Mouse (Mus musculus) heart, postnatal 0 days (tissue): Measurements from ENCODE around the gene Taf12. TPM values are rescaled to one million over a fixed set of nuclear protein-coding genes. Genes with fewer than 3 reads are reported as not detected.

Experiments used
- ATAC-seq: fragments of 200-750 bp; cut with Nextera tagmentation; 2 replicates; pipeline ENCODE4 v1.8.0; 2017; ENCODE audit warnings: low read depth, moderate number of reproducible peaks, moderate library complexity; ENCODE audit not compliant: insufficient read depth
- DNase-seq: peaks from one replicate; pipeline ENCODE4 v3.0.0-alpha.2; 2016; ENCODE audit warnings: low spot score
- H3K27ac ChIP-seq: fragments of 300-500 bp; sonication (generic); 2 replicates; pipeline ENCODE4 v1.5.1; 2014; ENCODE audit warnings: low read depth, mild to moderate bottlenecking
- H3K27me3 ChIP-seq: fragments of 300-500 bp; sonication (generic); 2 replicates; pipeline ENCODE4 v1.6.1; 2014; ENCODE audit warnings: low read length, mixed read lengths; ENCODE audit not compliant: control insufficient read depth, insufficient read depth
- H3K36me3 ChIP-seq: fragments of 300-500 bp; sonication (generic); replicated peaks from 2 replicates; pipeline ENCODE4 v1.6.1; 2014; ENCODE audit warnings: low read length, mixed read lengths; ENCODE audit not compliant: control insufficient read depth, insufficient read depth
- H3K4me1 ChIP-seq: fragments of 300-500 bp; sonication (generic); 2 replicates; pipeline ENCODE4 v1.6.1; 2014; ENCODE audit warnings: antibody characterized with exemption; ENCODE audit not compliant: control insufficient read depth, insufficient read depth
- H3K4me2 ChIP-seq: fragments of 300-500 bp; sonication (generic); 2 replicates; pipeline ENCODE4 v1.6.1; 2014; ENCODE audit warnings: low read depth, mild to moderate bottlenecking, low read length, moderate library complexity
- H3K4me3 ChIP-seq: fragments of 300-500 bp; sonication (generic); 2 replicates; pipeline ENCODE4 v1.5.1; 2014; ENCODE audit warnings: low read depth, low read length
- H3K9ac ChIP-seq: fragments of 300-500 bp; sonication (generic); replicated peaks from 2 replicates; pipeline ENCODE4 v1.6.1; 2014; ENCODE audit warnings: low read depth, low read length, mixed read lengths
- H3K9me3 ChIP-seq: fragments of 300-500 bp; sonication (generic); replicated peaks from 2 replicates; pipeline ENCODE4 v1.6.1; 2016; ENCODE audit warnings: low read length; ENCODE audit not compliant: control insufficient read depth
- CTCF ChIP-seq: IDR thresholded peaks from 2 replicates; pipeline ENCODE4 v1.5.1; 2016; ENCODE audit warnings: antibody characterized with exemption, control low read depth, low read depth
- EP300 ChIP-seq: IDR thresholded peaks from 2 replicates; pipeline ENCODE4 v1.6.1; 2016; ENCODE audit warnings: antibody characterized with exemption, low read depth
- WGBS: fragments of 180-500 bp; shearing (Covaris S2); extraction: QIAGEN DNeasy Blood & Tissue Kit; methylation state at CpG from one replicate; pipeline ENCODE4 v1.1.7; 2014; 5-methylcytosine and 5-hydroxymethylcytosine counted together
- polyA plus RNA-seq: library from polyadenylated mRNA; unstranded; fragments of >200 nt; fragmentation: Nextera tagmentation; extraction: Ambion mirVana; gene quantifications from 2 replicates; pipeline ENCODE4 v1.2.1, GENCODE M21; 2015
- total RNA-seq: library from RNA; depleted of rRNA; stranded (reverse); fragments of >200 nt; gene quantifications from 2 replicates; pipeline ENCODE4 v1.2.3, GENCODE M21; 2014; ENCODE audit warnings: low replicate concordance

Taf12 gene
- total and polyA plus RNA-seq, 2 experiments from 2014 or later, result 8.4 to 30.5 TPM

DNA sequence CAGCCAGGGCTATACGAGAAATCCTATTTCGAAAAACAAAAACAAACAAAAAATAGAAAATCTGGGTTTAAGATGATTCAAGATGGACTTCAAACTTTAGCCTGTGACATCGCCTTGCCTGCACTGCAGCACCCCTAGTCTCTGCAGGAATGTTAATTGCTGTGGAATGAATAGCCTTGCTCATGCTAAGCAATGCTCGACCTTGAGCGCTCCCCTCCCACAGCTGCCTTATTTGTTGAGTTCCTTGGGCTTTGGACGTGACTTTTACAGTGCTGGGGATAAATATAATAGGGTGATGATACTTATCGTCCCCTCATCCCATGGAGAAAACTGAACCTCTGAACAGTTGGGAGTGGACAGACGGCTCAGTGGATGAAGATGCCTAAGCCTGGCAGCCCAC lies 41.5 kb downstream of the Taf12 start:
- Histone ChIP-seq H3K9me3 (no peaks in the 10 kb centered on the region), H3K9ac (no peak overlapping the region), H3K4me3 (no peak overlapping the region), H3K4me2 (no peak overlapping the region), H3K27me3 (no peaks in the 10 kb centered on the region), H3K36me3 (peaks cover 70% of the 10 kb centered on the region), H3K4me1 (peaks cover 3% of the 10 kb centered on the region; the same call in 1 of the 2 replicates), H3K27ac (peak overlapping the region; percentile 15; the same call in 1 of the 2 replicates)
- WGBS, result 56% methylated on average over 8 of the region's 8 CpGs
- ATAC-seq (peak; percentile 69; the same call in 1 of the 2 replicates), DNase-seq (no peak)
- TF ChIP-seq CTCF (no peak), EP300 (no peak)

DNA sequence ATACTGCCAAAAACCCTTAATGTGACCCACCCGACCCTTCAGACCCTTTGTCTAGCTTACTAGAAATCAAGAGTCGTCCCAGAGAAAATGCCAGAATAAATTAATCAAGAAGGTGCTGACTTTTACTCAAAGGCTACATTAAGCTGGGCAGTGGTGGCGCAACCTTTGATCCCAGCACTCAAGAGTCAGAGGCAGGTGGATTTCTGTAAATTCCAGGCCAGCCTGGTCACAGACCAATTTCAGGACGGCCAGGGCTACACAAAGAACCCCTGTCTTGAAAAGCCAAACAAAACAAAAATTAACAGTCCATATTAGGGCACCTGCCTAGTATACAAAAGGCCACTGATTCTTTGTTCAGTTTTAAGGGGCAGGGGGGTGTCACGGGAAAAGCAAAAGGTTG lies 52.3 kb downstream of the Taf12 start:
- no peaks in the 10 kb centered on the region for H3K27me3 ChIP-seq
- peaks cover 37% of the 10 kb centered on the region for H3K36me3 ChIP-seq
- ATAC-seq (no peak), DNase-seq (no peak)
- no peak overlapping the region for H3K27ac ChIP-seq
- no peak overlapping the region for H3K4me2 ChIP-seq
- WGBS, result 84% methylated on average over 5 of the region's 5 CpGs
- TF ChIP-seq EP300 (no peak), CTCF (no peak)
- no peak overlapping the region for H3K9ac ChIP-seq
- H3K4me3 ChIP-seq, result no peak overlapping the region
- H3K9me3 ChIP-seq, result no peaks in the 10 kb centered on the region
- H3K4me1 ChIP-seq, result peaks cover 7% of the 10 kb centered on the region

DNA sequence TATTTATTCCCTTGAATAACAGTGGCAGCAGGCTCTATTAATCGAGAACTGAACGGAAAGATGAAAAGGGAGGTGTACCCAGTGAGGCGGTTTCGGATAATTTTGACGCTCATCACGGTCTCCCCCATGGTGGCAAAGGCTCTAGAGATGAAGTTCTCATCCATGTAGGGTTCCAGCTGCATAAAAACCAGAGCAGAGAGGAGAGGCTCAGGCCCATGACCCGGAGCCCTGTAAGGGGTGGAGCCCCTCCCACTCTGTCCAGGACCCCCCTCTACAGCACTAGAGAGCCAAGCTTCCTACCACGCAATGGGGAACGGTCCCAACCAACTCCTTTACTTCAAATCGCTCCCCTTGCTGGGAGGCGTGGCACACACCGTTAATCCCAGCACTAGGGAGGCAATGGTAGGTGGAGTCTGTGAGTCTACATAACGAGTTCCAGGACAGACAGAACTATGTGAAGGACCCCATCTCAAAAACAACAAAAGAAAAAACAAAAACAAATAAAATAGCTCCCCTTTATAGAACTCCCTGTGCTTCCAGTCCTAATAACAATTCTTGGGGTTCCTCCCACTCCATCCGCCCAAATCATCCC lies 54.3 kb downstream of the Taf12 start:
- peaks cover 7% of the 10 kb centered on the region for H3K4me1 ChIP-seq
- H3K36me3 ChIP-seq, result peaks cover 40% of the 10 kb centered on the region
- DNase-seq (no peak), ATAC-seq (no peak)
- TF ChIP-seq CTCF (no peak), EP300 (no peak)
- WGBS, result 49% methylated on average over 14 of the region's 14 CpGs
- no peaks in the 10 kb centered on the region for H3K27me3 ChIP-seq
- H3K9me3 ChIP-seq, result no peaks in the 10 kb centered on the region
- H3K9ac ChIP-seq, result peak overlapping the region; percentile 78
- peak overlapping the region; percentile 79 for H3K4me2 ChIP-seq
- peak overlapping the region; percentile 88 for H3K4me3 ChIP-seq
- peak overlapping the region; percentile 95 for H3K27ac ChIP-seq

- Histone ChIP-seq H3K4me3 (peak within 1 kb of the TSS; percentile 88), H3K27me3 (no peaks in the 10 kb centered on the region), H3K4me1 (peaks cover 7% of the 10 kb centered on the region), H3K36me3 (peaks cover 41% of the 10 kb centered on the region), H3K9ac (peak within 1 kb of the TSS; percentile 78), H3K4me2 (peak within 1 kb of the TSS; percentile 79), H3K9me3 (no peaks in the 10 kb centered on the region), H3K27ac (peak within 1 kb of the TSS; percentile 95)
- under 1% methylated on average over 52 of the region's 52 CpGs for WGBS
- DNase-seq (peak; percentile 94), ATAC-seq (peak; percentile 98)
- TF ChIP-seq EP300 (peak; percentile 75; the same call in 1 of the 2 replicates), CTCF (peak; percentile 30)
Observed at GRCm38 (mm10) chr4:132329115-132329834, 55.1 kb downstream of the Taf12 start, which contains the start of gene Trnau1ap. Gene Trnau1ap, minus strand, starts transcription at chr4:132329538.

DNA sequence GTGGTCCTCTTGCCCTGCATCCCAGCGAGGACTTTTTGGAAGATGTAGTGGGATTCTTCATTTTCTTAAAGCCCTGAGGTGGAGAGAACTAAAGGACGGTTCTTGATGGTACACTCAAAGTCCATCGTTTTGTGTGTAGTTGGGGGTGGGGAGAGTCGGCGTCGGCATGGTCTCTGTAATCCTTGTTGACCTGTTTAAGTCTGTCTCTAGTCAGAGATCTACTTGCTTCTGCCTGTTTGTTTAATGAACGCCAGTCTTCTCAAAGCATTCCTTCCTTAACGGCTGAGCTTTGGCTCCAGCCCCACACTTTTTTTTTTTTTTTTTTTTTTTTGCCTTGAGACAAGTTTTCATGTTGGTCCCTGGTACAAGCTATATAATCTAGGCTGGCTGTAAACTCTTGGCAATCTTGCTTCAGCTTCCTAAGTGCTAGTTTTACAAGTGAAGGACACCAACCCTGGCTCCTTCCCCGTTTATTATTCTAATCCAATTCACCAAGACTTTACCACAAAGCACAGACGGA lies 55.7 kb downstream of the Taf12 start:
- Histone ChIP-seq H3K36me3 (peaks cover 41% of the 10 kb centered on the region), H3K27me3 (no peaks in the 10 kb centered on the region), H3K4me1 (peaks cover 7% of the 10 kb centered on the region), H3K4me3 (peak overlapping the region; percentile 88), H3K9me3 (no peaks in the 10 kb centered on the region), H3K4me2 (peak overlapping the region; percentile 79), H3K27ac (peak overlapping the region; percentile 95), H3K9ac (peak overlapping the region; percentile 78)
- TF ChIP-seq EP300, result no peak
- no peak for TF ChIP-seq CTCF
- peak; percentile 3; the same call in 1 of the 2 replicates for ATAC-seq
- 9% methylated on average over 10 of the region's 10 CpGs for WGBS
- DNase-seq, result no peak
